Mouse (Mus musculus) testis, adult 2 months (tissue): ENCODE results near the gene Esrrg. TPM values are rescaled to one million over a fixed set of nuclear protein-coding genes. Genes with fewer than 3 reads are reported as not detected.

ENCODE experiments used
- H3K27ac ChIP-seq: fragments of 200-500 bp; 2 replicates; pipeline ENCODE4 v1.5.1; 2012; ENCODE audit warnings: low read depth, low read length; ENCODE audit not compliant: control insufficient read depth, insufficient read depth
- H3K27me3 ChIP-seq: fragments of 200-500 bp; 2 replicates; pipeline ENCODE4 v1.6.1; 2012; ENCODE audit warnings: mild to moderate bottlenecking, low read length, moderate library complexity; ENCODE audit not compliant: control insufficient read depth, insufficient read depth
- H3K36me3 ChIP-seq: fragments of 200-500 bp; 2 replicates; pipeline ENCODE4 v1.6.1; 2012; ENCODE audit warnings: mild to moderate bottlenecking, low read length; ENCODE audit not compliant: control insufficient read depth, insufficient read depth
- H3K4me1 ChIP-seq: fragments of 200-500 bp; 2 replicates; pipeline ENCODE4 v1.6.1; 2012; ENCODE audit warnings: low read length; ENCODE audit not compliant: control insufficient read depth, insufficient read depth
- H3K4me3 ChIP-seq: fragments of 200-500 bp; 2 replicates; pipeline ENCODE4 v1.5.1; 2012; ENCODE audit warnings: low read depth, mild to moderate bottlenecking, low read length, moderate library complexity, mixed read lengths; ENCODE audit not compliant: control insufficient read depth
- CTCF ChIP-seq: fragments of 200-500 bp; IDR thresholded peaks from 2 replicates; pipeline ENCODE4 v1.5.1; 2012; ENCODE audit warnings: low read depth, mild to moderate bottlenecking, inconsistent platforms, low read length, moderate library complexity; ENCODE audit not compliant: control insufficient read depth, insufficient read depth, insufficient replicate concordance
- POLR2A ChIP-seq: fragments of 200-500 bp; IDR thresholded peaks from 2 replicates; pipeline ENCODE4 v1.6.1; 2012; ENCODE audit warnings: low read depth, mild to moderate bottlenecking, inconsistent platforms, low read length, moderate library complexity; ENCODE audit not compliant: control insufficient read depth
- polyA plus RNA-seq: library from polyadenylated mRNA; depleted of rRNA; stranded (reverse); fragments of >200 nt; gene quantifications from 2 replicates; pipeline ENCODE4 v1.2.3, GENCODE M21; 2012

Esrrg gene
- polyA plus RNA-seq, 1 experiment: 0.28 TPM

DNA sequence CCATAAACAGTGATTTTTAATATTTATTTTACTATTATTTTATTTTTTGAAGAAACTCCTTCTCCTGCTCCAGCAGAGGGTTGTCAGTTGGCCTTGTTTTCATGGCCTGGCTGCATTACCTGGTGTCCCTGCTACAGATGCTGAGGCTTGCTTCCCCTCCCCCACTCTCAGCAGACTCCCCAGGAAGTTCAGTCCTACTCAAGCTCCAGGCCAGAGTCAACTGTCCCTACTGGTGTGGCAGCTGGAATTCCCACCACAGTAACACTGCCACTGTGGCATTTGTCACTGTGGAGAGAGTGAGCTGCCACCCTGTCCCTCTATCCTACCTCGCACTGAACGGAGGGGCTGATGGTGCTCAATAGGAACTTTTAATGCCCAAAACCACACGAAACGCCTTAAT, 330.5 kb downstream of the Esrrg start:
- Histone ChIP-seq H3K27ac (no peak overlapping the region), H3K27me3 (no peaks in the 10 kb centered on the region), H3K36me3 (no peaks in the 10 kb centered on the region), H3K4me1 (no peaks in the 10 kb centered on the region), H3K4me3 (no peak overlapping the region)
- no peak for TF ChIP-seq POLR2A
- no peak for TF ChIP-seq CTCF

- Histone ChIP-seq H3K4me1 (no peaks in the 10 kb centered on the region), H3K36me3 (no peaks in the 10 kb centered on the region), H3K27me3 (no peaks in the 10 kb centered on the region), H3K4me3 (no peak overlapping the region), H3K27ac (no peak overlapping the region)
- TF ChIP-seq POLR2A: no peak
- no peak for TF ChIP-seq CTCF
These were observed 342.9 kb downstream of the Esrrg start for GRCm38 (mm10) chr1:187951506-187951905.

GRCm38 (mm10) chr1:187956702-187957101, 348.1 kb downstream of the Esrrg start:
- Histone ChIP-seq H3K27me3 (no peaks in the 10 kb centered on the region), H3K4me1 (no peaks in the 10 kb centered on the region), H3K4me3 (no peak overlapping the region), H3K36me3 (no peaks in the 10 kb centered on the region), H3K27ac (no peak overlapping the region)
- TF ChIP-seq CTCF (no peak), POLR2A (no peak)

- no peaks in the 10 kb centered on the region for H3K36me3 ChIP-seq
- H3K27ac ChIP-seq: no peak overlapping the region
- H3K4me3 ChIP-seq: no peak overlapping the region
- TF ChIP-seq CTCF (no peak), POLR2A (no peak)
- H3K27me3 ChIP-seq: no peaks in the 10 kb centered on the region
- no peaks in the 10 kb centered on the region for H3K4me1 ChIP-seq
These were observed 350.6 kb downstream of the Esrrg start for GRCm38 (mm10) chr1:187959192-187959591.

- Histone ChIP-seq H3K27ac (no peak overlapping the region), H3K4me1 (no peaks in the 10 kb centered on the region), H3K36me3 (no peaks in the 10 kb centered on the region), H3K27me3 (no peaks in the 10 kb centered on the region), H3K4me3 (no peak overlapping the region)
- TF ChIP-seq POLR2A: no peak
These were observed 352.9 kb downstream of the Esrrg start for GRCm38 (mm10) chr1:187961452-187961851.

- TF ChIP-seq POLR2A (no peak), CTCF (no peak)
- no peaks in the 10 kb centered on the region for H3K27me3 ChIP-seq
- H3K4me1 ChIP-seq: no peaks in the 10 kb centered on the region
- H3K4me3 ChIP-seq: no peak overlapping the region
- no peak overlapping the region for H3K27ac ChIP-seq
- H3K36me3 ChIP-seq: no peaks in the 10 kb centered on the region
These were observed 356.5 kb downstream of the Esrrg start for GRCm38 (mm10) chr1:187964829-187965760.

DNA sequence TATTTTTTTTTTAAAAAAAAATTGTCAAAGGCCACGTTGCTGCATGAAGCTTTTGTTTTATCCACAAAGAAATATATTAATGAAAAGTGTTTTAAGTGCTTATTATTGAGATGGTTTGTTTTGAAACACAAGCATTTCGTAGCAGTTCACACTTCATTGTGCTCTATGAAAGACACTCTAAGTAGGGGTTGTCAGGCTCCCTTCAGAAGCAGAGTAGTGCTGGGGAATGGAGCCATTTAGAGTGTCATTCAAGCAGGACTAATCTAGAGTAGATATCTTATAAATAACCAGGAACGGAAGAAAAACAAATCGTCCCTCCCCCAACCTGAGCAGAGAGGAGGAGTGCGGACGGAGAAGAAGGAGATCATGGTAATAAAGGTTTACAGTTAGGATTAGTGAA, 357.3 kb downstream of the Esrrg start:
- H3K36me3 ChIP-seq: no peaks in the 10 kb centered on the region
- H3K27me3 ChIP-seq: no peaks in the 10 kb centered on the region
- TF ChIP-seq CTCF: no peak
- TF ChIP-seq POLR2A: no peak
- H3K4me3 ChIP-seq: no peak overlapping the region
- no peak overlapping the region for H3K27ac ChIP-seq
- H3K4me1 ChIP-seq: no peaks in the 10 kb centered on the region
